Mouse (Mus musculus): ENCODE measurements around the gene Tmem230. TPM values are rescaled to one million over a fixed set of nuclear protein-coding genes. Genes with fewer than 3 reads are reported as not detected.

Tmem230 gene
- polyA plus RNA-seq, 1 experiment from 2014 or later: 51.3 TPM

- H3K27me3 ChIP-seq (ENCODE audit: control insufficient read depth, insufficient read depth, low read length): no peaks in the 10 kb centered on the region
- no peak overlapping the region for H3K4me3 ChIP-seq (replicated peaks; ENCODE audit: low read depth, low read length)
- no peak overlapping the region for H3K4me2 ChIP-seq (ENCODE audit: low read length)
- 91% methylated on average over 12 of the region's 12 CpGs for WGBS
- H3K27ac ChIP-seq (replicated peaks; ENCODE audit: low read depth, low read length): no peak overlapping the region
- ATAC-seq (ENCODE audit: low FRiP score, low TSS enrichment) (no peak), DNase-seq (no peak)
- no peaks in the 10 kb centered on the region for H3K36me3 ChIP-seq (ENCODE audit: control insufficient read depth, insufficient read depth, low read length)
- H3K9ac ChIP-seq (replicated peaks; ENCODE audit: low read length): no peak overlapping the region
- H3K4me1 ChIP-seq (ENCODE audit: control insufficient read depth, insufficient read depth, low read length): peaks cover 21% of the 10 kb centered on the region
- H3K9me3 ChIP-seq (ENCODE audit: control insufficient read depth, low read length): no peaks in the 10 kb centered on the region
Measured at GRCm38 (mm10) chr2:132284492-132285139, 37.0 kb upstream of the Tmem230 start.

- H3K27ac ChIP-seq (replicated peaks; ENCODE audit: low read depth, low read length): 0 out of 2 replicates have a peak overlapping the region, but pooled peaks have one; percentile 13
- H3K4me2 ChIP-seq (ENCODE audit: low read length): no peak overlapping the region
- H3K9ac ChIP-seq (replicated peaks; ENCODE audit: low read length): no peak overlapping the region
- DNase-seq (peak; percentile 20), ATAC-seq (ENCODE audit: low FRiP score, low TSS enrichment) (peak; percentile 64; the same call in 1 of the 2 replicates)
- H3K4me1 ChIP-seq (ENCODE audit: control insufficient read depth, insufficient read depth, low read length): peaks cover 22% of the 10 kb centered on the region
- no peak overlapping the region for H3K4me3 ChIP-seq (replicated peaks; ENCODE audit: low read depth, low read length)
- WGBS: 37% methylated on average over 15 of the region's 15 CpGs
- H3K36me3 ChIP-seq (ENCODE audit: control insufficient read depth, insufficient read depth, low read length): no peaks in the 10 kb centered on the region
- no peaks in the 10 kb centered on the region for H3K27me3 ChIP-seq (ENCODE audit: control insufficient read depth, insufficient read depth, low read length)
- H3K9me3 ChIP-seq (ENCODE audit: control insufficient read depth, low read length): no peaks in the 10 kb centered on the region
Measured at GRCm38 (mm10) chr2:132283236-132284070, 35.8 kb upstream of the Tmem230 start.

GRCm38 (mm10) chr2:132282453-132283174 is 35.0 kb upstream of the Tmem230 start:
- whole genome bisulfite sequencing: 9% methylated on average over 12 of the region's 12 CpGs
- no peak overlapping the region for H3K9ac ChIP-seq (replicated peaks; ENCODE audit: low read length)
- H3K4me3 ChIP-seq (replicated peaks; ENCODE audit: low read depth, low read length): no peak overlapping the region
- peaks cover 22% of the 10 kb centered on the region for H3K4me1 ChIP-seq (ENCODE audit: control insufficient read depth, insufficient read depth, low read length)
- ATAC-seq (ENCODE audit: low FRiP score, low TSS enrichment) (0 out of 2 replicates have a peak, but pooled peaks have one; percentile 26), DNase-seq (no peak)
- H3K9me3 ChIP-seq (ENCODE audit: control insufficient read depth, low read length): no peaks in the 10 kb centered on the region
- H3K27ac ChIP-seq (replicated peaks; ENCODE audit: low read depth, low read length): peak overlapping the region; percentile 58; the same call in 1 of the 2 replicates
- H3K27me3 ChIP-seq (ENCODE audit: control insufficient read depth, insufficient read depth, low read length): no peaks in the 10 kb centered on the region
- no peak overlapping the region for H3K4me2 ChIP-seq (ENCODE audit: low read length)
- no peaks in the 10 kb centered on the region for H3K36me3 ChIP-seq (ENCODE audit: control insufficient read depth, insufficient read depth, low read length)

- H3K27me3 ChIP-seq (ENCODE audit: control insufficient read depth, insufficient read depth, low read length): no peaks in the 10 kb centered on the region
- no peak overlapping the region for H3K4me3 ChIP-seq (replicated peaks; ENCODE audit: low read depth, low read length)
- H3K27ac ChIP-seq (replicated peaks; ENCODE audit: low read depth, low read length): no peak overlapping the region
- no peaks in the 10 kb centered on the region for H3K9me3 ChIP-seq (ENCODE audit: control insufficient read depth, low read length)
- WGBS: 52% methylated on average over 10 of the region's 10 CpGs
- no peak for ATAC-seq (ENCODE audit: low FRiP score, low TSS enrichment)
- H3K4me1 ChIP-seq (ENCODE audit: control insufficient read depth, insufficient read depth, low read length): peaks cover 22% of the 10 kb centered on the region
- no peak overlapping the region for H3K4me2 ChIP-seq (ENCODE audit: low read length)
- no peak for DNase-seq
- H3K9ac ChIP-seq (replicated peaks; ENCODE audit: low read length): no peak overlapping the region
- H3K36me3 ChIP-seq (ENCODE audit: control insufficient read depth, insufficient read depth, low read length): no peaks in the 10 kb centered on the region
Measured at GRCm38 (mm10) chr2:132281560-132282452, 34.2 kb upstream of the Tmem230 start.

- Histone ChIP-seq H3K4me1 (ENCODE audit: control insufficient read depth, insufficient read depth, low read length) (peaks cover 22% of the 10 kb centered on the region), H3K4me2 (ENCODE audit: low read length) (no peak overlapping the region), H3K27me3 (ENCODE audit: control insufficient read depth, insufficient read depth, low read length) (no peaks in the 10 kb centered on the region), H3K9me3 (ENCODE audit: control insufficient read depth, low read length) (no peaks in the 10 kb centered on the region), H3K4me3 (replicated peaks; ENCODE audit: low read depth, low read length) (no peak overlapping the region), H3K36me3 (ENCODE audit: control insufficient read depth, insufficient read depth, low read length) (no peaks in the 10 kb centered on the region), H3K27ac (replicated peaks; ENCODE audit: low read depth, low read length) (no peak overlapping the region), H3K9ac (replicated peaks; ENCODE audit: low read length) (no peak overlapping the region)
- no peak for DNase-seq
- WGBS: 92% methylated on average over 10 of the region's 10 CpGs
- no peak for ATAC-seq (ENCODE audit: low FRiP score, low TSS enrichment)
Measured at GRCm38 (mm10) chr2:132280518-132281120, 33.0 kb upstream of the Tmem230 start.

- Histone ChIP-seq H3K4me2 (ENCODE audit: low read length) (no peak overlapping the region), H3K9ac (replicated peaks; ENCODE audit: low read length) (no peak overlapping the region), H3K27ac (replicated peaks; ENCODE audit: low read depth, low read length) (no peak overlapping the region), H3K27me3 (ENCODE audit: control insufficient read depth, insufficient read depth, low read length) (no peaks in the 10 kb centered on the region), H3K4me1 (ENCODE audit: control insufficient read depth, insufficient read depth, low read length) (peaks cover 22% of the 10 kb centered on the region), H3K9me3 (ENCODE audit: control insufficient read depth, low read length) (no peaks in the 10 kb centered on the region), H3K36me3 (ENCODE audit: control insufficient read depth, insufficient read depth, low read length) (no peaks in the 10 kb centered on the region), H3K4me3 (replicated peaks; ENCODE audit: low read depth, low read length) (no peak overlapping the region)
- ATAC-seq (ENCODE audit: low FRiP score, low TSS enrichment): no peak
- WGBS: 69% methylated on average over 4 of the region's 4 CpGs
- no peak for DNase-seq
Measured at GRCm38 (mm10) chr2:132279978-132280377, 32.4 kb upstream of the Tmem230 start.

GRCm38 (mm10) chr2:132279336-132279882 is 31.8 kb upstream of the Tmem230 start:
- H3K9ac ChIP-seq (replicated peaks; ENCODE audit: low read length): no peak overlapping the region
- peaks cover 22% of the 10 kb centered on the region for H3K4me1 ChIP-seq (ENCODE audit: control insufficient read depth, insufficient read depth, low read length)
- DNase-seq (no peak), ATAC-seq (ENCODE audit: low FRiP score, low TSS enrichment) (no peak)
- no peaks in the 10 kb centered on the region for H3K36me3 ChIP-seq (ENCODE audit: control insufficient read depth, insufficient read depth, low read length)
- H3K4me2 ChIP-seq (ENCODE audit: low read length): no peak overlapping the region
- no peak overlapping the region for H3K4me3 ChIP-seq (replicated peaks; ENCODE audit: low read depth, low read length)
- no peaks in the 10 kb centered on the region for H3K27me3 ChIP-seq (ENCODE audit: control insufficient read depth, insufficient read depth, low read length)
- 46% methylated on average over 3 of the region's 3 CpGs for WGBS
- no peak overlapping the region for H3K27ac ChIP-seq (replicated peaks; ENCODE audit: low read depth, low read length)
- no peaks in the 10 kb centered on the region for H3K9me3 ChIP-seq (ENCODE audit: control insufficient read depth, low read length)
